Mouse (Mus musculus) limb, embryonic 13.5 days (tissue): ENCODE results near the gene Kif2c. TPM values are rescaled to one million over a fixed set of nuclear protein-coding genes. Genes with fewer than 3 reads are reported as not detected.

Experiments used
- microRNA-seq: library from miRNA; unstranded; fragments of <30 nt; microRNA quantifications from one replicate; pipeline ENCODE4, GENCODE M21; 2016
- polyA plus RNA-seq: library from polyadenylated mRNA; unstranded; fragments of >200 nt; fragmentation: Nextera tagmentation; extraction: Ambion mirVana; gene quantifications from 2 replicates; pipeline ENCODE4 v1.2.1, GENCODE M21; 2015

Kif2c gene
- polyA plus RNA-seq, 1 experiment from 2014 or later, result 72.6 TPM

Small RNAs within 50 kb of the gene (microRNA-seq; reads per million reads assigned to microRNA genes)
- gene Gm22398, result not detected

Other genes starting within 250 kb of the Kif2c start
- gene Urod, start 188.2 kb downstream of the Kif2c start, polyA plus RNA-seq, result 99.5 and 111 TPM in 2 replicates
- gene Hectd3, start 187.3 kb downstream of the Kif2c start, polyA plus RNA-seq, result 10.2 and 10.3 TPM in 2 replicates
- gene Eif2b3, start 163.2 kb downstream of the Kif2c start, polyA plus RNA-seq, result 47.0 and 49.9 TPM in 2 replicates
- gene Ptch2, start 86.6 kb downstream of the Kif2c start, polyA plus RNA-seq, result 7.9 and 9.4 TPM in 2 replicates
- gene Btbd19, start 56.9 kb downstream of the Kif2c start, polyA plus RNA-seq, result 5.1 and 5.2 TPM in 2 replicates
- not detected in 2 replicates for gene Tctex1d4, start 55.8 kb downstream of the Kif2c start, polyA plus RNA-seq
- 3.1 and 3.5 TPM in 2 replicates for gene Plk3, start 48.7 kb downstream of the Kif2c start, polyA plus RNA-seq
- gene Rps8, start 26.4 kb downstream of the Kif2c start, polyA plus RNA-seq, result 885 and 930 TPM in 2 replicates
- gene Tmem53, start 69.3 kb upstream of the Kif2c start, polyA plus RNA-seq, result 10.0 and 11.3 TPM in 2 replicates
- 0.53 and 0.79 TPM in 2 replicates for gene Armh1, start 69.5 kb upstream of the Kif2c start, polyA plus RNA-seq